Mouse (Mus musculus) MEL (cell line): ENCODE results near the gene Sipa1l1. TPM values are rescaled to one million over a fixed set of nuclear protein-coding genes. Genes with fewer than 3 reads are reported as not detected.

Source experiments
- DNase-seq: peaks from one replicate; pipeline ENCODE4 v3.0.0; 2011; ENCODE audit warnings: low read depth, low spot score
- H3K27ac ChIP-seq: 2 replicates; pipeline ENCODE4 v1.5.1; 2012; ENCODE audit warnings: low read depth, mild to moderate bottlenecking, control low read depth, low read length, moderate library complexity; ENCODE audit not compliant: control insufficient read depth
- H3K27me3 ChIP-seq, 2 experiments: fragments of 150-350 bp in 1 of 2; sonication (generic) in 1 of 2; 2 replicates each; pipeline ENCODE4 v1.6.1; 2012; ENCODE audit warnings: low read length in 2 of 2, mild to moderate bottlenecking in 2 of 2, improper control_type of control experiment in 1 of 2, moderate library complexity in 1 of 2; ENCODE audit not compliant: insufficient read depth in 2 of 2, control insufficient read depth in 1 of 2
- H3K36me3 ChIP-seq, 2 experiments: 2 replicates each; pipeline ENCODE4 v1.6.1; 2012 to 2014; ENCODE audit warnings: low read length in 2 of 2, improper control_type of control experiment in 1 of 2, inconsistent platforms in 1 of 2, mild to moderate bottlenecking in 1 of 2; ENCODE audit not compliant: insufficient read depth in 2 of 2, control insufficient read depth in 1 of 2
- H3K4me1 ChIP-seq, 2 experiments: fragments of 150-350 bp in 1 of 2; sonication (generic) in 1 of 2; 2 replicates each; pipeline ENCODE4 v1.6.1; 2012; ENCODE audit warnings: low read length in 2 of 2, improper control_type of control experiment in 1 of 2, mild to moderate bottlenecking in 1 of 2; ENCODE audit not compliant: insufficient read depth in 2 of 2, control insufficient read depth in 1 of 2
- H3K4me3 ChIP-seq, 2 experiments: fragments of 150-350 bp in 1 of 2; sonication (generic) in 1 of 2; 2 replicates each; pipeline ENCODE4 v1.5.1; 2012; ENCODE audit warnings: low read depth in 2 of 2, low read length in 2 of 2, mild to moderate bottlenecking in 2 of 2, moderate library complexity in 2 of 2, control low read depth in 1 of 2, improper control_type of control experiment in 1 of 2; ENCODE audit not compliant: control insufficient read depth in 1 of 2, insufficient read depth in 1 of 2
- H3K79me2 ChIP-seq: 2 replicates; pipeline ENCODE4 v1.6.1; 2012; ENCODE audit warnings: mild to moderate bottlenecking, low read length, moderate library complexity; ENCODE audit not compliant: control insufficient read depth, poor library complexity, insufficient read depth
- H3K9ac ChIP-seq: 2 replicates; pipeline ENCODE4 v1.6.1; 2012; ENCODE audit warnings: low read depth, mild to moderate bottlenecking, control low read depth, low read length, moderate library complexity; ENCODE audit not compliant: control insufficient read depth, poor library complexity, severe bottlenecking
- H3K9me3 ChIP-seq: fragments of 150-350 bp; sonication (generic); replicated peaks from 2 replicates; pipeline ENCODE4 v1.6.1; 2012; ENCODE audit warnings: mild to moderate bottlenecking, low read length, improper control_type of control experiment, moderate library complexity; ENCODE audit not compliant: insufficient read depth
- BHLHE40 ChIP-seq: IDR thresholded peaks from 2 replicates; pipeline ENCODE4 v1.6.1; 2012; ENCODE audit warnings: low read depth, mild to moderate bottlenecking, inconsistent platforms, low read length, improper control_type of control experiment, borderline replicate concordance
- CHD1 ChIP-seq: IDR thresholded peaks from 2 replicates; pipeline ENCODE4 v1.6.1; 2012; ENCODE audit warnings: low read depth, mild to moderate bottlenecking, inconsistent platforms, low read length, improper control_type of control experiment
- CTCF ChIP-seq, 3 experiments: IDR thresholded peaks in 2 of 3; conservative IDR thresholded peaks in 1 of 3; 2 replicates each; pipeline ENCODE4 v1.5.1; 2011 to 2012; ENCODE audit warnings: low read length in 3 of 3, low read depth in 2 of 3, mild to moderate bottlenecking in 2 of 3, improper control_type of control experiment in 1 of 3, inconsistent platforms in 1 of 3, mixed read lengths in 1 of 3, moderate library complexity in 1 of 3; ENCODE audit not compliant: control insufficient read depth in 1 of 3, insufficient read depth in 1 of 3, poor library complexity in 1 of 3, severe bottlenecking in 1 of 3
- ELF1 ChIP-seq: IDR thresholded peaks from 2 replicates; pipeline ENCODE4 v1.6.1; 2014; ENCODE audit warnings: low read depth, mild to moderate bottlenecking, inconsistent platforms, low read length, improper control_type of control experiment, moderate library complexity
- GABPA ChIP-seq: IDR thresholded peaks from 2 replicates; pipeline ENCODE4 v1.6.1; 2012; ENCODE audit warnings: low read depth, mild to moderate bottlenecking, inconsistent platforms, low read length, improper control_type of control experiment, moderate library complexity
- GATA1 ChIP-seq: IDR thresholded peaks from 2 replicates; pipeline ENCODE4 v1.6.1; 2011; ENCODE audit warnings: low read depth, low read length, improper control_type of control experiment
- KAT2A ChIP-seq: conservative IDR thresholded peaks from 2 replicates; pipeline ENCODE4 v1.6.1; 2012; ENCODE audit warnings: low read depth, low read length, improper control_type of control experiment, inconsistent platforms
- MAFK ChIP-seq: IDR thresholded peaks from 2 replicates; pipeline ENCODE4 v1.6.1; 2011; ENCODE audit warnings: low read depth, mild to moderate bottlenecking, low read length, improper control_type of control experiment, borderline replicate concordance
- MAX ChIP-seq: IDR thresholded peaks from 2 replicates; pipeline ENCODE4 v1.6.1; 2011; ENCODE audit warnings: low read length, improper control_type of control experiment
- MAZ ChIP-seq: IDR thresholded peaks from 2 replicates; pipeline ENCODE4 v1.6.1; 2012; ENCODE audit warnings: low read depth, mild to moderate bottlenecking, inconsistent platforms, low read length, improper control_type of control experiment
- MYB ChIP-seq: IDR thresholded peaks from 2 replicates; pipeline ENCODE4 v1.6.1; 2011; ENCODE audit warnings: mild to moderate bottlenecking, low read depth, low read length, improper control_type of control experiment
- NELFE ChIP-seq: IDR thresholded peaks from 2 replicates; pipeline ENCODE4 v1.6.1; 2011; ENCODE audit warnings: low read depth, low read length, improper control_type of control experiment
- POLR2AphosphoS5 ChIP-seq: IDR thresholded peaks from 2 replicates; pipeline ENCODE4 v1.6.1; 2012; ENCODE audit warnings: low read depth, borderline replicate concordance, mild to moderate bottlenecking, inconsistent platforms, low read length, moderate library complexity, mixed read lengths
- RAD21 ChIP-seq: IDR thresholded peaks from 2 replicates; pipeline ENCODE4 v1.6.1; 2011; ENCODE audit warnings: mild to moderate bottlenecking, low read depth, low read length, improper control_type of control experiment
- SIN3A ChIP-seq: IDR thresholded peaks from 2 replicates; pipeline ENCODE4 v1.6.1; 2012; ENCODE audit warnings: low read length, improper control_type of control experiment, inconsistent platforms
- SMC3 ChIP-seq: IDR thresholded peaks from 2 replicates; pipeline ENCODE4 v1.6.1; 2011; ENCODE audit warnings: low read depth, low read length, improper control_type of control experiment
- TAL1 ChIP-seq: IDR thresholded peaks from 2 replicates; pipeline ENCODE4 v1.6.1; 2012; ENCODE audit warnings: mild to moderate bottlenecking, inconsistent platforms, low read length, moderate library complexity, mixed read lengths
- UBTF ChIP-seq: IDR thresholded peaks from 2 replicates; pipeline ENCODE4 v1.6.1; 2012; ENCODE audit warnings: low read depth, mild to moderate bottlenecking, inconsistent platforms, low read length, improper control_type of control experiment, moderate library complexity, borderline replicate concordance; ENCODE audit not compliant: insufficient read depth
- ZC3H11A ChIP-seq: IDR thresholded peaks from 2 replicates; pipeline ENCODE4 v1.6.1; 2012; ENCODE audit warnings: low read depth, mild to moderate bottlenecking, inconsistent platforms, low read length, improper control_type of control experiment
- ZKSCAN1 ChIP-seq: IDR thresholded peaks from 2 replicates; pipeline ENCODE4 v1.6.1; 2012; ENCODE audit warnings: low read depth, mild to moderate bottlenecking, inconsistent platforms, low read length, improper control_type of control experiment, moderate library complexity
- ZNF384 ChIP-seq: IDR thresholded peaks from 2 replicates; pipeline ENCODE4 v1.6.1; 2012; ENCODE audit warnings: low read depth, mild to moderate bottlenecking, inconsistent platforms, low read length, improper control_type of control experiment
- polyA plus RNA-seq, 2 experiments: library from polyadenylated mRNA; stranded (reverse) in 1 of 2; unstranded in 1 of 2; fragments of >175 nt in 1 of 2; fragments of >200 nt in 1 of 2; gene quantifications; 2 replicates each; pipeline versions ENCODE4 v1.2.1 to v1.2.4; 2012; ENCODE audit warnings: low replicate concordance in 2 of 2, low read depth in 1 of 2; ENCODE audit not compliant: insufficient read length in 2 of 2, insufficient read depth in 1 of 2, missing spikeins in 1 of 2
- total RNA-seq: library from RNA; depleted of rRNA; stranded (reverse); fragments of 300-350 nt; gene quantifications from 2 replicates; pipeline ENCODE4 v1.2.3, GENCODE M21; 2012

Gene Sipa1l1
- total and polyA plus RNA-seq, 3 experiments: 18.1 to 42.7 (median 19.3) TPM

- Histone ChIP-seq H3K27me3 (no peaks in the 10 kb centered on the region), H3K79me2 (no peaks in the 10 kb centered on the region), H3K4me1 (peaks cover 0 to 2% of the 10 kb centered on the region in 2 experiments; a peak in 1 of 4 replicates), H3K36me3 (no peaks in the 10 kb centered on the region; a peak in 2 of 4 replicates), H3K9ac (no peak overlapping the region), H3K27ac (no peak overlapping the region), H3K4me3 (no peak overlapping the region), H3K9me3 (no peaks in the 10 kb centered on the region)
- TF ChIP-seq POLR2AphosphoS5 (no peak), TAL1 (no peak), CHD1 (no peak), ZC3H11A (no peak), MYB (no peak), ZKSCAN1 (no peak), GATA1 (no peak), SMC3 (no peak), GABPA (no peak)
- DNase-seq: no peak
Observed at GRCm38 (mm10) chr12:82362796-82363195, 193.7 kb downstream of the Sipa1l1 start.

GRCm38 (mm10) chr12:82364186-82364585 lies 195.1 kb downstream of the Sipa1l1 start:
- Histone ChIP-seq H3K27ac (no peak overlapping the region), H3K9me3 (no peaks in the 10 kb centered on the region), H3K4me1 (peaks cover 0 to 2% of the 10 kb centered on the region in 2 experiments; a peak in 2 of 4 replicates)
- no peak for DNase-seq
- TF ChIP-seq MAX (no peak), RAD21 (no peak), NELFE (no peak)
- TF ChIP-seq, all 39 proteins: peak for 0
- Histone ChIP-seq H3K79me2 (no peaks in the 10 kb centered on the region), H3K27me3 (no peaks in the 10 kb centered on the region), H3K4me3 (no peak overlapping the region), H3K9ac (no peak overlapping the region), H3K36me3 (peaks cover 0 to 3% of the 10 kb centered on the region in 2 experiments)

- DNase-seq: no peak
- TF ChIP-seq ZNF384 (no peak), ZC3H11A (no peak), GATA1 (no peak), BHLHE40 (no peak), KAT2A (no peak), SIN3A (no peak), CTCF (IDR thresholded peaks at IDR 0.05 in 2 of 3, conservative IDR thresholded peaks at IDR 0.05 in 1 of 3; ENCODE audit: control insufficient read depth in 1 of 3, insufficient read depth in 1 of 3, low read depth in 2 of 3, low read length in 3 of 3, poor library complexity in 1 of 3, severe bottlenecking in 1 of 3) (no peak), MAFK (no peak), MAZ (no peak), UBTF (no peak), ELF1 (no peak), POLR2AphosphoS5 (no peak)
- peaks cover 2 to 4% of the 10 kb centered on the region in 2 experiments; a peak in 2 of 4 replicates for H3K4me1 ChIP-seq
- H3K27me3 ChIP-seq: no peaks in the 10 kb centered on the region
- H3K79me2 ChIP-seq: no peaks in the 10 kb centered on the region
- no peaks in the 10 kb centered on the region for H3K9me3 ChIP-seq
- no peak overlapping the region for H3K27ac ChIP-seq
- peaks cover 0 to 10% of the 10 kb centered on the region in 2 experiments for H3K36me3 ChIP-seq
- H3K9ac ChIP-seq: no peak overlapping the region
- no peak overlapping the region for H3K4me3 ChIP-seq
Observed at GRCm38 (mm10) chr12:82365276-82365875, 196.3 kb downstream of the Sipa1l1 start.
